Mouse (Mus musculus) kidney, postnatal 25 days (tissue): Measurements from ENCODE around the gene H2-Q6.
A peak's percentile ranks its signal among the peaks of the same experiment; 100 is the strongest.
"Not testable (repeated sequence)": the region's sequence is repeated elsewhere in the genome, so short reads cannot be mapped to it uniquely, and the experiment has no call there.

Experiments
- DNase-seq, 2 experiments: peaks; one replicate each; pipeline ENCODE4 v3.0.0; 2021; ENCODE audit warnings: mixed read lengths in 2 of 2

The H2-Q6 gene

DNA sequence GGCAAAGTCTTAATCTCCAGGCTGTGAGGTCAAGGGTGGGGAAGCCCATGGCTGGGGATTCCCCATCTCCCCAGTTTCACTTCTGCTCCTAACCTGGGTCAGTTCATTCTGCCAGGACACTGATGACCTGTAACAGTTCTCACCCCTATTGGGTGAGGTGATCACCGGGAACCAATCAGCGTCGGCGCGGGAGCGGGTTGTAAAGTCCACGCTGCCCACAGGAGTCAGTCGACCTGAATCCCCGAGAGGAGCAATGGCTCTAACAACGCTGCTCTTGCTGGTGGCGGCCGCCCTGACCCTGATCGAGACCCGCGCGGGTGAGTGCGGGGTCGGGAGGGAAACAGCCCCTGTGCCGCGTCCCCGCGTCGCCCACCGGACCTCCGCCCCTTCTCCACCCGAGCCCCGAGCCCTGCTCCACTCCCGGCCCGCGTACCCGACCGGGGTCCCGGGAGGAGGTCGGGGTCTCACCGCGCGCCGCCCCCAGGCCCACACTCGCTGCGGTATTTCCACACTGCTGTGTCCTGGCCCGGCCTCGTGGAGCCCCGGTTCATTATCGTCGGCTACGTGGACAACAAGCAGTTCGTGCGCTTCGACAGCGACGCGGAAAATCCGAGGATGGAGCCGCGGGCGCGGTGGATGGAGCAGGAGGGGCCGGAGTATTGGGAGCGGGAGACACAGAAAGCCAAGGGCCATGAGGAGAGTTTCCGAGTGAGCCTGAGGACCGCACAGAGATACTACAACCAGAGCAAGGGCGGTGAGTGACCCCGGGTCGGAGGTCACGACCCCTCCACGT lies at the start of gene H2-Q6:
TSS of gene H2-Q6 (plus strand) at position 227 of the 793 bp plus-strand sequence.
- DNase-seq = peak; percentile 68 to 88

DNA sequence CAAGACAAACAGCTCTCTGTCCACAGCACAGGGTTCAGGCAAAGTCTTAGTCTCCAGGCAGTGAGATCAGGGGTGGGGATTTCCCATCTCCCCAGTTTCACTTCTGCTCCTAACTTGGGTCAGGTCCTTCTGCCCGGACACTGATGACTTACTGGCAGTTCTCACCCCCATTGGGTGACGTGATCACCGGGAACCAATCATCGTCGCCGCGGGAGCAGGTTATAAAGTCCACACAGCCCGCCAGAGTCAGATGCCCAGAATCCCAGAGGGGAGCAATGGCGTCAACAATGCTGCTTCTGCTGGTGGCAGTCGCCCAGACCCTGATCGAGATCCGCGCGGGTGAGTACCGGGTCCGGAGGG lies 45.3 kb upstream of the H2-Q6 start, which contains the start of gene H2-Q4:
TSS of gene H2-Q4 (plus strand) at position 249 of the 360 bp plus-strand sequence.
- DNase-seq = peak; percentile 96

DNA sequence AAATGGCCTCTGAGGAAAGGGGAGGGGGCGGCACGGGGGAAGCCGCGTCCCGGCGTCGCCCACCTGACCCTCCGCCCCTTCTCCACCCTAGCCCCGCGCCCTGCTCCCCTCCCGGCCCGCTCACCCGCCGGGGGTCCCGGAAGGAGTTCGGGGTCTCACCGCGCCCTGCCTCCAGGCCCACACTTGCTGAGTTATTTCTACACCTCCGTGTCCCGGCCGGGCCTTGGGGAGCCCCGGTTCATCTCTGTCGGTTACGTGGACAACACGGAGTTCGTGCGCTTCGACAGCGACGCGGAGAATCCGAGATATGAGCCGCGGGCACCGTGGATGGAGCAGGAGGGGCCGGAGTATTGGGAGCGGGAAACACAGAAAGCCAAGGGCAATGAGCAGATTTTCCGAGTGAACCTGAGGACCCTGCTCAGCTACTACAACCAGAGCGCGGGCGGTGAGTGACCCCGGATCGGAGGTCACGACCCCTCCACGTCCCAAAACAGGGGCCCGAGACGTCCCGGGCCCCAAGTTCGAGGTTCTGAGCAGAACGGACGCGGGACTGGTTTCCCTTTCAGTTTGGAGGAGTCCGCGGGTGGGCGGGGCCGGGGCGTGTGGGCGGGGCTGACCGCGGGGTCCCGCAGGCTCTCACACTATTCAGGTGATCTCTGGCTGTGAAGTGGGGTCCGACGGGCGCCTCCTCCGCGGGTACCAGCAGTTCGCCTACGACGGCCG lies 44.8 kb upstream of the H2-Q6 start:
- DNase-seq = peak; percentile 55 to 63

DNA sequence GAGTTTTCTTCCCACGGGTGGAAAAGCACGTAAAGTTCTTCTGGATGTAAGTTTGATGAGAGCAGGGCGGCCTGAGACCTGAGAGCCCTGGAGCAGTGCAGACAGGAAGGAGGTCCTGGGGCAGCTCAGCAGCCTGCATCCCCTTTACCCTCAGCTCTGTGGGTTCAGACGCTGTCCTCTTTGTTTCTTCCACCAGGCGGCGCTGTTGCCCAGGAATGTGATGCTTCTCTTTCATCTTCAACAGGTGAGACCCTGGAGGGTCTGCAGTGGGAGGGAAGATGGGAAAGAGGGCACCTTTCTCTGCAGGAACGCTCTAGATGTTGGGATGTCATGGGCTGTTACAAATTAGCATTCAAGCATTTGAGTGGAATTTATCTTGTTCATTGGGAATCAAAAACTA lies 34.9 kb upstream of the H2-Q6 start:
- DNase-seq = peak; percentile 30 to 35

DNA sequence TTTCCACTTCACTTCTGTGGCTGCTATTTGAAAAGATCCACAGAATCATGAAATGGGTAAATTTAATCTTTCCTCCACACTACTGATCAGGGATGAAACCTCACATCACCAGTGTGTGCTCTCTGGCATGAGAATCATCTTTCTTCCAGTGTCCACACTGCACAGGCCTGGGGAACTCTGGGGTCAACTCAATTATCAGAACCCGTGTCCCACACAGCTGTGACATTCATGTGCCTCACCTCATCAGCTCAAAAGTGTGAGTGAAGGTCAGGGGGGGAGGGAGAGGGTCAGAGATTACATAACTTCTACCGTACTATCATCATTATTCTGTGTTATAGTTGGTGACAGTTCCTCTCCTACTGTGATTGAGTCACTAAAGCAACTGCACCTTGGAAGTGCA lies 32.0 kb upstream of the H2-Q6 start:
- DNase-seq = not testable (repeated sequence)

DNA sequence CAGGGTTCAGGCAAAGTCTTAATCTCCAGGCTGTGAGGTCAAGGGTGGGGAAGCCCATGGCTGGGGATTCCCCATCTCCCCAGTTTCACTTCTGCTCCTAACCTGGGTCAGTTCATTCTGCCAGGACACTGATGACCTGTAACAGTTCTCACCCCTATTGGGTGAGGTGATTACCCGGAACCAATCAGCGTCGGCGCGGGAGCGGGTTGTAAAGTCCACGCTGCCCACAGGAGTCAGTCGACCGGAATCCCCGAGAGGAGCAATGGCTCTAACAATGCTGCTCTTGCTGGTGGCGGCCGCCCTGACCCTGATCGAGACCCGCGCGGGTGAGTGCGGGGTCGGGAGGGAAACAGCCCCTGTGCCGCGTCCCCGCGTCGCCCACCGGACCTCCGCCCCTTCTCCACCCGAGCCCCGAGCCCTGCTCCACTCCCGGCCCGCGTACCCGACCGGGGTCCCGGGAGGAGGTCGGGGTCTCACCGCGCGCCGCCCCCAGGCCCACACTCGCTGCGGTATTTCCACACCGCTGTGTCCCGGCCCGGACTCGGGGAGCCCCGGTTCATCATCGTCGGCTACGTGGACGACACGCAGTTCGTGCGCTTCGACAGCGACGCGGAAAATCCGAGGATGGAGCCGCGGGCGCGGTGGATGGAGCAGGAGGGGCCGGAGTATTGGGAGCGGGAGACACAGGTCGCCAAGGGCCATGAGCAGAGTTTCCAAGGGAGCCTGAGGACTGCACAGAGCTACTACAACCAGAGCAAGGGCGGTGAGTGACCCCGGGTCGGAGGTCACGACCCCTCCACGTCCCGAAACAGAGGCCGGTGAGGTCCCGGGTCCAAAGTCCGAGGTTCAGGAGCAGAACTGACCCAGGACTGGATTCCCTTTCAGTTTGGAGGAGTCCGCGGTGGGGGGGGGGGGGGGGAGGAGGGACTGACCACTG lies 30.5 kb upstream of the H2-Q6 start:
- DNase-seq = peak; percentile 24 to 55

DNA sequence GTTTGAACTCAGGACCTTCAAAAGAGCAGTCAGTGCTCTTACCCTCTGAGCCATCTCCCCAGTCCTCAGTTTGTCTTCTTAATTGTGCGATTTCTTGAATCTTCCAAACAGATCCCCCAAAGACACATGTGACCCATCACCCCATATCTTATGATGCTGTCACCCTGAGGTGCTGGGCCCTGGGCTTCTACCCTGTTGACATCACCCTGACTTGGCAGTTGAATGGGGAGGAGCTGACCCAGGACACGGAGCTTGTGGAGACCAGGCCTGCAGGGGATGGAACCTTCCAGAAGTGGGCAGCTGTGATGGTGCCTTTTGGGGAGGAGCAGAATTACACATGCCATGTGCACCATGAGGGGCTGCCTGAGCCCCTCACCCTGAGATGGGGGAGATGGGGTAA lies 27.7 kb upstream of the H2-Q6 start:
- not testable (repeated sequence) for DNase-seq

DNA sequence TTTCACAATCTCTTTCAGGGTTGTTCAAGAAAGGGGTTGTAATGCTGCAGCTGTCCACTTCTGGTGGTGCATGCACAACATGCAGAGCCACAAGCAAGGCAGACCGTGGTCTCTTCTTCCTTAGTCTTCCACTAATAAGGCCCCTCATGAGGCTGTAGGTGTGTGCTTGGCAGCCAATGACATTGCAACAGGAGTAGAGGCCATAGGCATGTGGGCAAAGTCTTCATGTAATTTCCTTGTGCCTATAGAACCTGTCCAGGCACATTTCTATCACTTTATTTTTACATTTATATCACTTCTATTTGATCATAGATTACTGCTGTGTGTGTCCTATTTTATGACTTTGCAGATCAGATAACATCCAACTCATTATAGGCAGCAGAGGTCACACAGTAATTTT lies 11.6 kb upstream of the H2-Q6 start:
- not testable (repeated sequence) for DNase-seq

DNA sequence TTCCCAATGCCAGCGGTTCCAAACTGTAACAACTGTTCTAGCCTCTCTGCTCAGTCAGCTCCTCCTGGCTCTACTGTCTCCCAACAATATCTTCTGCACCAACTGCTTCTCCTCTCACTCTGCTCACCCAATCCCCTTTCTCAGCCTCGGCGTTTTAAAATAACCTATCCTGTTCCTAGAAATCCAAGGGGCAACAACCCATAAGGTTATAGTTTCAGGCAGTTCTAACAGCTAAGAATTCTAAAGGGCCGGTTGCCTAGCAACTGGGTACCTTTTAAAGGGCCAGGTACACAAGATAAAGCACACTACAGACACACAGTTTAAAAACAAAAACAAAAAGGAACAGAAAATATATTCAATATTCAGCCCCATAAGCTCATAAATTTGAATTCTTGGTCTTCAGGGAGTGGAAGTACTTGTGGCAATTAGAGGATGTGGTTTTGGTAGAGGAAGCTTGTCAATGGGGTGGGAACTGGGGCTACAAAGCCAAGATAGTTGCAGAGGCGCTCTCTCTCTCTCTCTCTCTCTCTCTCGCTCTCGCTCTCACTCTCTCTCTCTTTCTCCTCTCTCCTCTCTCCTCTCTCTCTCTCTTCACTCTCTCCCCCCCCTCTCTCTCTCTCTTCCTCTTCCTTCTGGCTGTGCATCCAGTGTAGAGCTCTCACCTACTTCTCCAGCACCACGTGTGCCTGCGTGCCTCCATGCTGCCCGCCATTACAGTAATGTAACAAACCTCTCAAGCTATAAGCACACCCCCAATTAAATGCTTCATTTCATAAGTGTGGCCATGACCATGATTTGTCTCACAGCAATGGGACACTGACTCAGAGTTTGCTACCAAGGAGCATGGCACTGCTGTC lies 9.1 kb upstream of the H2-Q6 start:
- not testable (repeated sequence) for DNase-seq

DNA sequence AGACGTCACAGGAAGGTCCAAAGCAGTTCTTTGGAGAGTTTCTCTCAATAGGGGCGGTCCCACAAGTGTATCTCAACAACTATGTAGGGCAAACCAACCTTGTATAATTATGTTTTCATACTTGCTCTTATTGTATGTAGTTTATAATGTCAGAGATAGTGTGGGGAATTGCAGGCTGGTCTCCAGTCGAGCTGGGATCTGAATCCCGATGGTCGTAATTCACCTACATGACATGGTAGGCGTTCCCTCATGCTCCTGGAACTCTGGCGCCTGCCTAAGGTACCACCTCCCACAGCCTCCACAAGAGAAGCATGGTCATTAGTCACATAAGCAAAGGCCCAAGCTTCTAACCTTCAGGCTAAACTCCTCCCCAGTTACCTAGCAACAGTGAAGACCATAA lies 5.9 kb upstream of the H2-Q6 start:
- DNase-seq = no peak

DNA sequence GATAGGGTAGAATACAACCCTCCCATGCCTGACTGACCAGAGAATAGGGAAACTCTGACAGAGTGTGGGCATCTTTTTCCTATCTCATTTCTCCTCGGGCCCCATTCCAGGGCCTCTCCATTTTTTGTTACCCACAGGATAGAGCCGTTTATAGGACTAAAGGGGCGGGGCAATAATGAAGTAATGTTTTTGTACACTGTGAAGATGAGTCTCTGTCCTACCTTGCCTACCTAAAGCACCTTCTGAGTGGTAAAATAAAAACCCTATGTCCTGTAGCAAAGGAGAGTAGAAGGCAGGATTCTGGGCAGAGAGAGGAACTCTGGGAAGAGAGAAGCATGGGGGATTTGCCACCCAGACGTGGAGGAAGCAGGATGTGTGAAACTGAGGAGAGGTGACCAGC lies 5.1 kb upstream of the H2-Q6 start:
- DNase-seq = not testable (repeated sequence)

DNA sequence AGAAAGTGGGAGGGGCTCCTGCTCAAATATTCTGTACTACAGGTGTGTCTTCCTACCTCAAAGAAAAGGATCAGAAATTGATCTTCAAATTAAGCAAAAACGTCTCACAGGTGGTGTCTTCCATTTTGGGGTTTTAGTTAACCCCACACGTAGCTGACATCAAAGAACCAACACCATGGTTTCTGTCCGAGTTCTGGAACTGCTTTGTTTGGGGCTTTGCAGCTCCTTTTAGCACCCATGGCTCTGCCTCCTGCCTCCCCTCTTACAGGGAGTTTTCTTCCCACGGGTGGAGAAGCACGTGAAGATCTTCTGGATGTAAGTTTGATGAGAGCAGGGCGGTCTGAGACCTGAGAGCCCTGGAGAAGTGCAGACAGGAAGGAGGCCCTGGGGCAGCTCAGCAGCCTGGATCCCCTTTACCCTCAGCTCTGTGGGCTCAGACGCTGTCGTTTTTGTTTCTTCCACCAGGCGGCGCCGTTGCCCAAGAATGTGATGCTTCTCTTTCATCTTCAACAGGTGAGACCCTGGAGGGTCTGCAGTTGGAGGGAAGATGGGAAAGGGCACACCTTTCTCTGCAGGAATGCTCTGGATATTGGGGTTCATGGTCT lies 4.3 kb upstream of the H2-Q6 start:
- peak; percentile 44 to 47 for DNase-seq

DNA sequence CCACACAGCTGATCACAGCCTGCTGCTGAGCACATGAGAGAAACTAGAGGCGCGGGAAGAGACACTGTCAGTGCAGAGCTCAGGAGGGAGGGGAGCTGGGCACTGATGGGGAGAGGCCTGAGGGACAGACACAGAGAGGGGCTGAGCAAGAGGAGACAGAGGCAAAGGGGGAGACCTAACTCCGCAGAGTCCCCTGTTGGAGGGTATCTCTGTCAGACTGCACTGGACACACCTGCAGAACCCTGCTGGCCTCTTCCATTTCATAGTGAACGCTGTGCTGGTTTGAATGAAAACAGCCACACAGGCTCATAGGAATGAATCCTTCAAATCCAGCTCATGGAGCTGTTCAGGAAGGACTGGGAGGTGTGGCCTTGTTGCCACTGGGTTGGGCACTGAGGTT lies 3.3 kb upstream of the H2-Q6 start:
- DNase-seq = not testable (repeated sequence)

DNA sequence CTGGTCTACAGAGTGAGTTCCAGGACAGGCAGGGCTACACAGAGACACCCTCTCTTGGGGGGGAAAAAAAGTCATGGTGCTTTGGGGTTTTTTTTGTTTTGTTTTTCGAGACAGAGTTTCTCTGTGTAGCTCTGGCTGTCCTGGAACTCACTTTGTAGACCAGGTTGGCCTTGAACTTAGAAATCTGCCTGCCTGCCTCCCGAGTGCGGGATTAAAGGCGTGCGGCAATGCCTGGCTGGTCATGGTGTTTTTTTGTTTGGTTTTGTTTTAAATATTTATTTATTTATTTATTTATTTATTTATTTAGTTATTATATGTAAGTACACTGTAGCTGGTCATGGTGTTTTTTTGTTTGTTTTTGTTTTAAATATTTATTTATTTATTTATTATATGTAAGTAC lies 2.3 kb upstream of the H2-Q6 start:
- DNase-seq = not testable (repeated sequence)

DNA sequence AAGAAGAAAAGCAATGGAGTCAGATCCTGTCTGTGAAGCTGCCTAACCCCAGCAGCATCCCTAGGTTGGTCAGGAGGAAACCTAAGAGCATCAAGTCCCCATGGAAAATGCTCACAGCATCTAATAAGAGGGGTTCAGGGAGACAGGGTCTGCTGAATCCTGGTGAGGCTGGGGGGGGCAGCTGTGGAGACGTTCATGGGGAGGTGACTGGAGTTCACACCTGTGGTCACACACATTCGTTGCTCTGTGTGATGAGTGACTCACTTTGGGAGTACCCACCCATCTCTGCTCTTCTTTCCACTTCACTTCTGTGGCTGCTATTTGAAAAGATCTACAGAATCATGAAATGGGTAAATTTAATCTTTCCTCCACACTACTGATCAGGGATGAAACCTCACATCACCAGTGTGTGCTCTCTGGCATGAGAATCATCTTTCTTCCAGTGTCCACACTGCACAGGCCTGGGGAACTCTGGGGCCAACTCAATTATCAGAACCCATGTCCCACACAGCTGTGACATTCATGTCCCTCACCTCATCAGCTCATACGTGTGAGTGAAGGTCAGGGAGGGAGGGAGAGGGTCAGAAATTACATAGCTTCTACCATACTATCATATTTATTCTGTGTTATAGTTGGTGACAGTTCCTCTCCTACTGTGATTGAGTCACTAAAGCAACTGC lies 1.4 kb upstream of the H2-Q6 start:
- not testable (repeated sequence) for DNase-seq

DNA sequence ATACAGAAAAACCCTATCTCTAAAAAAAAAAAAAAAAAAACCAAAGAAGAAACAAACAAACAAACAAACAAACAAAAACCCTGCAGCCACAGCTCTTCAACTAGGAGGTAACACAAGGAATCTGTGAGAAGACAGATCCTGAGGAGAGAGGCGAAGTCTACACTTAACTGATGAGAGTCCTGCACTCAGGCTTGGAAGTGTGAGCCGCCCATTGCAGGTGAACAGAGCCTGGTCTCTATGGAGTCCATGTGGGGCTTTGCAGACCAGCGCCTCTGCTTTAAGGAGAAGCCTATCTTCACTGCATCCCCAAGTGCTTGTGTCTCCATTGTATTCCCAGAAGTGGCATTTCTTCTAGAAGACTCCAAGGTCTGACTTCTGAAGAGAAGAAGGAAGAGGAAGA lies 544 bp upstream of the H2-Q6 start:
- DNase-seq = not testable (repeated sequence)

DNA sequence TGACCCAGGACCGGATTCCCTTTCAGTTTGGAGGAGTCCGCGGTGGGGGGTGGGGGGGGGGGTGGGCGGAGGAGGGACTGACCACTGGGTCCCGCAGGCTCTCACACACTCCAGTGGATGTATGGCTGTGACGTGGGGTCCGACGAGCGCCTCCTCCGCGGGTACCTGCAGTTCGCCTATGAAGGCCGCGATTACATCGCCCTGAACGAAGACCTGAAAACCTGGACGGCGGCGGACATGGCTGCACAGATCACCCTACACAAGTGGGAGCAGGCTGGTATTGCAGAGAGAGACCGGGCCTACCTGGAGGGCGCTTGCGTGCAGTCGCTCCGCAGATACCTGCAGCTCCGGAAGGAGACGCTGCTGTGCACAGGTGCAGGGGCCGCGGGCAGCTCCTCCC lies 824 bp downstream of the H2-Q6 start:
- DNase-seq = peak in 1 of 2 experiments; percentile 49

DNA sequence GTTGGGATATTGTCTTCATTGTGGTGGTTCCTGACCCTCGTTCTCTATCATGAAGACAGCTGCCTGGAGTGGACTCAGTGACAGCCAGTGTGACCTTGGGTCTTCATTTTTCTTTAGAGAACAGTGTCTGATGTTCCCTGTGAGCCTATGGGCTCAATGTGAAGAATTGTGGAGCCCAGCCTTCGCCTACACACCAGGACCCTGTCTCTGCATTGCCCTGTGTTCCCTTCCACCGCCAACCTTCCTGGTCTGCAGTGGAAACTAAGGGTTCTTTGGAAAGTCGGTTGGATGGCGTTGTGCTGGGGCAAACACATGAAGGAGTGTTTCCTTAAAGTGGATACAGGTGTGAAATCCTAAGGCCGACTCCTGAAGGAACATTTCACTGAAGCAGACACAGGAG lies 4.2 kb downstream of the H2-Q6 start:
- DNase-seq = not testable (repeated sequence)

DNA sequence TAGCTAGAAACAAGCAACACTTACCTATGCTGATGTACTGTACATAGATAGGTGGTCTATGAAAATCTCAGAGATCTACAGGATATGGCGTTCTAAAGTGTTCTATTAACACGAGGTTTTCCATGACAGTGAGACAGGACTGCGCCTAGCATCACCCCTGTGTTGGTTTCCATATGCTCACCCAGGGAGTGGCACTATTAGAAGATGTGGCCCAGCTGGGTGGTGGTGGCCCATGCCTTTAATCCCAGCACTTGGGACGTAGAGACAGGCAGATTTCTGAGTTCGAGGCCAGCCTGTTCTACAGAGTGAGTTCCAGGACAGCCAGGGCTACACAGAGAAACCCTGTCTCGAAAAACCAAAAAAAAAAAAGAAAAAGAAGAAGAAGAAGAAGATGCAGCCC lies 6.0 kb downstream of the H2-Q6 start:
- not testable (repeated sequence) for DNase-seq

DNA sequence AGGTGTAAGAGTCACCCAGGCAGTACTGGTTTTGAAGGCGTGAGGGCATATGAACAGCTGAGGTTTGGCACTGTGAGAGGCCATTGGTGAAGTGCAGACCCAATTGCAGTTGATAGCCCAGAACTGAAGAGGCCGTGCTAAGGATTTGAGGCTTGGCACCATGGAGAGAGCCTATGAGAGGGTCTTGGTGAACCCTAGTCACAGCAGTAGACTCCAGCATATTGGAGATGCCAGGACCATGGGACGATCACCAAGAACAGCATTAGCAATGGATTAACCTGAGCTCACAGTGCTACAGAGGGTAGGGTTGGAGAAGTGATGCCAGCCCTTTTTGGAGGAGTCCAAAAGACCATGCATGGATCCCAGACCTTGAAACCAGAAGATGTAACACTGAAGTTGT lies 7.5 kb downstream of the H2-Q6 start:
- DNase-seq = not testable (repeated sequence)

DNA sequence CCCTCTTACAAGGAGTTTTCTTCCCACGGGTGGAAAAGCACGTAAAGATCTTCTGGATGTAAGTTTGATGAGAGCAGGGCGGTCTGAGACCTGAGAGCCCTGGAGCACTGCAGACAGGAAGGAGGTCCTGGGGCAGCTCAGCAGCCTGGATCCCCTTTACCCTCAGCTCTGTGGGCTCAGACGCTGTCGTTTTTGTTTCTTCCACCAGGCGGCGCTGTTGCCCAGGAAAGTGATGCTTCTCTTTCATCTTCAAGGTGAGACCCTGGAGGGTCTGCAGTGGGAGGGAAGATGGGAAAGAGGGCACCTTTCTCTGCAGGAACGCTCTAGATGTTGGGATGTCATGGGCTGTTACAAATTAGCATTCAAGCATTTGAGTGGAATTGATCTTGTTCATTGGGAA lies 10.2 kb downstream of the H2-Q6 start:
- peak in 1 of 2 experiments; percentile 18 for DNase-seq
